8 mouse cellular contexts compared by ENCODE assay signal in the genomic region with DNA sequence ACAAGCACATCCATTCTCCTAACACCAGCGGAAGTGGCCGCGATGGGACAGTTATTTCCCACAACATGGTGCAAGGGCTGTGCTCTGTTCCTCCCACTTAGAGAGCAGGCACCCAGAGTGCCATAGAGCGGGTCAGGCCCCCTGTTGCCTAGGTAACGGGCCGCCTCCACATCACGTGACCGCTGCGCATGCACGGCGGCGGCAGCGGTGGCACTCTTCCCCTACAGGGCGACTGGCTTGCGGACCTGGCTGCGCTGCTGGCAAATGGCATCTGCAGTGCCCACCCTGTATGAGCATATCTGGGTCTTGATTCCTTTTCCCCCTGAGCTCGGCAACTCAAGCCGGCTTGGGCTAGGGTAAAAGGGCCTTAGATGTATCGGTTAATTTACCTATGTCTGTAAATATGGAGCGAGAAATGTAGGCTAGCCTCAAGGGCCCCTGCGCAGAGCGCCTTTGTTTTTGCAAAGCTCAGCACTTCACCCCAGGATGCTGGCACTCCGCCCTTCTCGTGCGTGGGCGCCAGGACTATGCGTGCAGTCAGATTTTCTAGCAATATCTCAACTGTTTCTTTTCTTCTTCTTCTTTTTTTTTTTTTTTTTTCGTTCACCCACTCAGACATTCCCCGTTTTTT. TPM values are rescaled to one million over a fixed set of nuclear protein-coding genes. Genes with fewer than 3 reads are reported as not detected.
DNase-seq lines count a peak whose midpoint lies in the region; ATAC-seq and TF ChIP-seq lines count a peak whose summit lies in the region.

No protein-coding gene starts in this region.

- ATAC-seq in granulocyte monocyte progenitor cell, adult 5-6 weeks (replicated peaks; ENCODE audit: poor library complexity, severe bottlenecking), result peak; percentile 87
- peak; percentile 93 for ATAC-seq in intestine, postnatal 0 days
- peak; percentile 97 for ATAC-seq in midbrain, embryonic 11.5 days (ENCODE audit: low FRiP score)

- peaks cover 55% of the 10 kb centered on the region for H3K4me1 ChIP-seq in embryonic facial prominence, embryonic 10.5 days
- peaks cover 11% of the 10 kb centered on the region for H3K4me1 ChIP-seq in intestine, postnatal 0 days (replicated peaks; ENCODE audit: control insufficient read depth, insufficient read depth, low read length)
- no peaks in the 10 kb centered on the region; the same call in 1 of the 2 replicates for H3K4me1 ChIP-seq in midbrain, embryonic 11.5 days (ENCODE audit: control insufficient read depth, insufficient read depth, low read length)

- peak; percentile 98 for DNase-seq in adrenal gland, postnatal 14 days
- DNase-seq in embryonic facial prominence, embryonic 10.5 days (ENCODE audit: low spot score), result peak; percentile 96
- peak; percentile 97 for DNase-seq in left cerebral cortex, postnatal 4 days
- peak; percentile 99 for DNase-seq in midbrain, embryonic 11.5 days (ENCODE audit: low spot score, missing footprints)
- DNase-seq in right cerebral cortex, postnatal 4 days, result peak; percentile 90
- DNase-seq in yolk sac, embryonic 10.5 days (ENCODE audit: low spot score), result peak; percentile 89

- peak; percentile 51 for TF ChIP-seq CTCF in intestine, postnatal 0 days (IDR thresholded peaks at IDR 0.05; ENCODE audit: low read depth)

- peak overlapping the region; percentile 54 for H3K4me3 ChIP-seq in embryonic facial prominence, embryonic 10.5 days
- peak overlapping the region; percentile 40 for H3K4me3 ChIP-seq in intestine, postnatal 0 days (ENCODE audit: low read depth, low read length)
- H3K4me3 ChIP-seq in midbrain, embryonic 11.5 days (ENCODE audit: low read depth, low read length), result peak overlapping the region; percentile 36

- H3K27ac ChIP-seq in embryonic facial prominence, embryonic 10.5 days (replicated peaks), result peak overlapping the region; percentile 81
- H3K27ac ChIP-seq in intestine, postnatal 0 days (ENCODE audit: low read depth, low read length), result peak overlapping the region; percentile 54; the same call in 1 of the 2 replicates
- peak overlapping the region; percentile 46; the same call in 1 of the 2 replicates for H3K27ac ChIP-seq in midbrain, embryonic 11.5 days (ENCODE audit: low read depth, low read length)

- intact Hi-C loops in left cerebral cortex, postnatal 4 days (cut with DNase I), result loop anchor here (5.0 kb wide), 1 partner anchor 33 kb away; a partner anchor contains a TSS

- 2% methylated on average over 29 of the region's 29 CpGs for WGBS in embryonic facial prominence, embryonic 10.5 days
- 2% methylated on average over 29 of the region's 29 CpGs for WGBS in intestine, postnatal 0 days
- 2% methylated on average over 29 of the region's 29 CpGs for WGBS in midbrain, embryonic 11.5 days

- H3K36me3 ChIP-seq in embryonic facial prominence, embryonic 10.5 days (replicated peaks), result peaks cover 3% of the 10 kb centered on the region
- no peaks in the 10 kb centered on the region; the same call in 1 of the 2 replicates for H3K36me3 ChIP-seq in intestine, postnatal 0 days (ENCODE audit: control insufficient read depth, insufficient read depth)
- no peaks in the 10 kb centered on the region for H3K36me3 ChIP-seq in midbrain, embryonic 11.5 days (ENCODE audit: control insufficient read depth, insufficient read depth, low read length)

- no peak overlapping the region for H3K9ac ChIP-seq in intestine, postnatal 0 days (ENCODE audit: low read depth, low read length)
- peak overlapping the region; percentile 70 for H3K9ac ChIP-seq in midbrain, embryonic 11.5 days (ENCODE audit: low read length)

- no peaks in the 10 kb centered on the region for H3K27me3 ChIP-seq in embryonic facial prominence, embryonic 10.5 days (replicated peaks; ENCODE audit: low read depth, poor library complexity, severe bottlenecking)
- H3K27me3 ChIP-seq in intestine, postnatal 0 days (replicated peaks; ENCODE audit: control insufficient read depth, insufficient read depth, low read length), result no peaks in the 10 kb centered on the region
- no peaks in the 10 kb centered on the region for H3K27me3 ChIP-seq in midbrain, embryonic 11.5 days (ENCODE audit: control insufficient read depth, insufficient read depth, low read length)

- peak overlapping the region; percentile 75 for H3K4me2 ChIP-seq in intestine, postnatal 0 days (replicated peaks; ENCODE audit: low read depth)
- peak overlapping the region; percentile 62 for H3K4me2 ChIP-seq in midbrain, embryonic 11.5 days

- no peaks in the 10 kb centered on the region for H3K9me3 ChIP-seq in embryonic facial prominence, embryonic 10.5 days
- no peaks in the 10 kb centered on the region for H3K9me3 ChIP-seq in intestine, postnatal 0 days (ENCODE audit: control insufficient read depth)
- no peaks in the 10 kb centered on the region for H3K9me3 ChIP-seq in midbrain, embryonic 11.5 days (ENCODE audit: control insufficient read depth, low read length)

RNA-seq across cellular contexts. Expression of a gene that starts 35.0 kb away (rescaled TPM):
- 63.9 and 71.4 TPM in 2 replicates for total RNA-seq in adrenal gland, postnatal 14 days (2021)
- 4.9 and 6.2 TPM in 2 replicates for polyA plus RNA-seq in embryonic facial prominence, embryonic 10.5 days (2016; fragmentation: Nextera tagmentation; extraction: Ambion mirVana)
- 18.7 and 19.6 TPM in 2 replicates for total RNA-seq in granulocyte monocyte progenitor cell, adult 5-6 weeks (2014; fragmentation: Nextera tagmentation)
- total RNA-seq in granulocyte monocyte progenitor cell, adult 5-6 weeks (2017), result 9.6 and 13.3 TPM in 2 replicates
- polyA plus RNA-seq in intestine, postnatal 0 days (2015; fragmentation: Nextera tagmentation; extraction: Ambion mirVana), result 2.3 and 3.4 TPM in 2 replicates
- 10 to 100 TPM; 12.1 to 12.3 TPM for total RNA-seq in left cerebral cortex, postnatal 4 days (2021)
- polyA plus RNA-seq in midbrain, embryonic 11.5 days (2014; fragmentation: Nextera tagmentation; extraction: Ambion mirVana), result 1.9 and 2.0 TPM in 2 replicates

Comparison
In these comparisons a context has a peak if more than half of its experiments do, and no peak if none do; other contexts are left out.
1. Peak in every context shown above with its lines: DNase-seq, ATAC-seq, H3K4me3 ChIP-seq and H3K27ac ChIP-seq.